Mouse (Mus musculus): ENCODE measurements at regions not wholly inside any gene's neighbourhood (a gene's known extent, or its start where the extent isn't known, plus 50 kb on each side); places are given as distances from the start of the nearest gene placed in this dataset.

- no peak for TF ChIP-seq GATA1 (IDR thresholded peaks at IDR 0.05; ENCODE audit: low read length)
- TF ChIP-seq TAL1 (IDR thresholded peaks at IDR 0.05; ENCODE audit: low read length): no peak
These were observed 464.4 kb downstream of the Lrig3 start for GRCm38 (mm10) chr10:126430346-126430745.

All from erythroblast, embryonic 14.5 days (primary cell).